Mouse (Mus musculus): ENCODE measurements around the gene Tns3.

DNA sequence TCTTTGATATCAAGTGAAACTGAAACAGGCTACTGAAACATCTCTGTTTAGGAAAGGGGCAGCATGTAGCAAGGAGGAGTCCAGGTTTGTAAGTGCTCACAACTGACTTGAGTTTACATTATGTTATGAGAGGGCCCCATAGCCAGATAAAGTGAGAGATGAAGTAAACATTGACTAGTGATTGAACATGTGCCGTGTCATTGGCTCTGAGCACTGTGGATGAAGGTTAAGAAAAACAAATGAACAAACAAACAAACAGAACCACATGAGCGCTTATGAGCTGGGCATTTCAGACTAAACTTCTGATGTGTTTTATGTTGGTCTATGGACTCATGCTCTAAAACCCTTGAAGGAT, 38.2 kb upstream of the Tns3 start:
- no peak for TF ChIP-seq CTCF (IDR thresholded peaks at IDR 0.05; ENCODE audit: low read depth, low read length)
- TF ChIP-seq POLR2A (IDR thresholded peaks at IDR 0.05; ENCODE audit: insufficient read depth, low read length) = no peak
